Mouse (Mus musculus): Measurements from ENCODE around the gene Arhgap35. TPM values are rescaled to one million over a fixed set of nuclear protein-coding genes. Genes with fewer than 3 reads are reported as not detected.

Gene Arhgap35
- total RNA-seq, 2 experiments from 2014 or later, result 137 to 139 TPM

- no peak for DNase-seq (ENCODE audit: low spot score in 2 of 2)
These were observed 88.8 kb downstream of the Arhgap35 start for GRCm38 (mm10) chr7:16525995-16526394.

- no peak for DNase-seq (ENCODE audit: low spot score in 2 of 2)
These were observed 89.3 kb downstream of the Arhgap35 start for GRCm38 (mm10) chr7:16525448-16525847.

GRCm38 (mm10) chr7:16524308-16524707, 90.5 kb downstream of the Arhgap35 start:
- DNase-seq (ENCODE audit: low spot score in 2 of 2), result no peak

GRCm38 (mm10) chr7:16519310-16519709, 95.5 kb downstream of the Arhgap35 start:
- DNase-seq (ENCODE audit: low spot score in 2 of 2), result no peak

- DNase-seq (ENCODE audit: low spot score in 2 of 2), result no peak
These were observed 97.6 kb downstream of the Arhgap35 start for GRCm38 (mm10) chr7:16517198-16517597.

- no peak for DNase-seq (ENCODE audit: low spot score in 2 of 2)
These were observed 107.5 kb downstream of the Arhgap35 start for GRCm38 (mm10) chr7:16507284-16507683.

- DNase-seq (ENCODE audit: low spot score in 2 of 2), result no peak
These were observed 109.6 kb downstream of the Arhgap35 start for GRCm38 (mm10) chr7:16505226-16505593.

- DNase-seq (ENCODE audit: low spot score in 2 of 2), result no peak
These were observed 110.1 kb downstream of the Arhgap35 start for GRCm38 (mm10) chr7:16504573-16505225.

GRCm38 (mm10) chr7:16501571-16501970, 113.2 kb downstream of the Arhgap35 start:
- DNase-seq (ENCODE audit: low spot score in 2 of 2), result no peak

- DNase-seq (ENCODE audit: low spot score in 2 of 2), result peak in 1 of 2 experiments; percentile 50
These were observed 115.1 kb downstream of the Arhgap35 start for GRCm38 (mm10) chr7:16499671-16500104.

- no peak for DNase-seq (ENCODE audit: low spot score in 2 of 2)
These were observed 118.5 kb downstream of the Arhgap35 start for GRCm38 (mm10) chr7:16496260-16496659.

- peak; percentile 40 to 47 for DNase-seq (ENCODE audit: low spot score in 2 of 2)
These were observed 121.4 kb downstream of the Arhgap35 start for GRCm38 (mm10) chr7:16493361-16493760.

- DNase-seq (ENCODE audit: low spot score in 2 of 2), result peak in 1 of 2 experiments; percentile 36
These were observed 122.6 kb downstream of the Arhgap35 start for GRCm38 (mm10) chr7:16492211-16492610.

GRCm38 (mm10) chr7:16491759-16492158, 123.0 kb downstream of the Arhgap35 start:
- peak; percentile 57 to 65 for DNase-seq (ENCODE audit: low spot score in 2 of 2)

GRCm38 (mm10) chr7:16489948-16490347, 124.8 kb downstream of the Arhgap35 start:
- DNase-seq (ENCODE audit: low spot score in 2 of 2), result no peak

- no peak for DNase-seq (ENCODE audit: low spot score in 2 of 2)
These were observed 126.0 kb downstream of the Arhgap35 start for GRCm38 (mm10) chr7:16488816-16489215.

- DNase-seq (ENCODE audit: low spot score in 2 of 2), result no peak
These were observed 137.2 kb downstream of the Arhgap35 start, which contains the start of gene Npas1 for GRCm38 (mm10) chr7:16477628-16478027. Gene Npas1, minus strand, starts transcription at chr7:16477728.

- DNase-seq (ENCODE audit: low spot score in 2 of 2), result no peak
These were observed 138.2 kb downstream of the Arhgap35 start for GRCm38 (mm10) chr7:16476600-16476989.

- no peak for DNase-seq (ENCODE audit: low spot score in 2 of 2)
These were observed 138.8 kb downstream of the Arhgap35 start for GRCm38 (mm10) chr7:16475764-16476599.

- no peak for DNase-seq (ENCODE audit: low spot score in 2 of 2)
These were observed 139.5 kb downstream of the Arhgap35 start for GRCm38 (mm10) chr7:16475321-16475720.

GRCm38 (mm10) chr7:16474445-16474844, 140.3 kb downstream of the Arhgap35 start:
- DNase-seq (ENCODE audit: low spot score in 2 of 2), result no peak

GRCm38 (mm10) chr7:16473847-16474246, 140.9 kb downstream of the Arhgap35 start:
- no peak for DNase-seq (ENCODE audit: low spot score in 2 of 2)

Data from layer of hippocampus, postnatal 14 days (tissue).